Mouse (Mus musculus): ENCODE data around the gene Reps1.

DNA sequence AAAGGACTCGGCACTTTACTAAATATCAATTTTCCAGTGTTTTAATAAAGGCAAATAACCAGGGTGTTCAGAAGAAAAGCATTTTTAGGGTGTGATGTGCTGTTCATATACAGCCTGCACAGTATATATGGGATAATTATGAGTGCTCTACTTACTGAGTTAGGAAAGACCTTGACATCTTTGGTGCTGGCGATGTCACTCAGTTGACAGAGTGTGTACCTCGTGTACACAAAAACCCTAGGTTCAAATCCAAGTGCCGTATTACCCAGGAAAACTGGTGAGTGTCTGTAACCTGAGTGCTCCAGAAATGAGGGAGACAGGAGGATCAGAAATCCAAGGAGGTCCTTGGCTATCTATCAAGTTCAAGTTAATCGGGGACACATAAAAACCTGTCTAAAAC lies 84.0 kb downstream of the Reps1 start:
- TF ChIP-seq CTCF (IDR thresholded peaks at IDR 0.05; ENCODE audit: borderline replicate concordance, extremely low read depth, insufficient read depth, insufficient read length) (no peak), POLR2A (IDR thresholded peaks at IDR 0.05; ENCODE audit: borderline replicate concordance, extremely low read depth, insufficient read depth, insufficient read length, poor library complexity, severe bottlenecking) (no peak)
